ENCODE assay signal across 11 mouse cellular contexts in the genomic region with DNA sequence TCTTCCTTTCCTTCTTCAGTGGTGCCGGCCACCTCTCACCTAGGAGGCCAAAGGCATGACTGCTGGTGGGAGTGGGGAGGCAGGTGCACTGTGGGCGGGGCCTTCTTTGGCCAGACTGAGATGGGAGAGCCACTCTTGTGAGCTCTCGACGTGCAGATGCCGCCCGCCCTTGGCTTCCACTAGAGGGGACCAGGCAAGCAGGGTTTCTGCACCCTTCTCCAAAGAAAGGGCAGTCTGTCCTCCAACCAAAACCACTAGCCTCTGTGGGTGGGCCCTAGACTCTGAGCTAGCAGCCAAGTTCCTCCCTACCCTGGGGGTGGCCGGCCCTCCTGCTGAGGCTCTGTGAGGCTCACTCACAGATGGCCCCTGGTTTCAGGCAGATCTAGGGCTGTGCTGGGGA. TPM values are rescaled to one million over a fixed set of nuclear protein-coding genes. Genes with fewer than 3 reads are reported as not detected.
DNase-seq lines count a peak whose midpoint lies in the region; ATAC-seq and TF ChIP-seq lines count a peak whose summit lies in the region.
"Had no signal": no experiment of that assay in that cellular context is flagged by ENCODE, and none has a peak within 500 bp of the region (broad histone marks: within the 10 kb centered on the region; RNA-seq: fewer than 3 reads in every experiment).

No protein-coding gene starts in this region.

- no peaks in the 10 kb centered on the region for H3K27me3 ChIP-seq in heart, embryonic 10.5 days (ENCODE audit: insufficient read depth, poor library complexity, severe bottlenecking)
- no peaks in the 10 kb centered on the region for H3K27me3 ChIP-seq in cerebellum, adult 2 months (ENCODE audit: control insufficient read depth, insufficient read depth, low read length)
- no peaks in the 10 kb centered on the region for H3K27me3 ChIP-seq in heart, embryonic 12.5 days (replicated peaks)

- DNase-seq in heart, embryonic 10.5 days (ENCODE audit: low spot score) = no peak
- DNase-seq in heart, adult 9 months (ENCODE audit: low spot score in 2 of 2) = no peak
- peak; percentile 50 to 53 for DNase-seq in right cerebral cortex, postnatal 10 days (ENCODE audit: low spot score in 2 of 2)
- DNase-seq in right cerebral cortex, postnatal 14 days = no peak
- peak; percentile 43 for DNase-seq in lung, postnatal 14 days
- no peak for DNase-seq in cerebellum, adult 2 months
- DNase-seq in ovary, postnatal 10 days (ENCODE audit: low spot score) = no peak
- DNase-seq: adrenal gland, adult 8-10 months had no signal

- TF ChIP-seq CTCF in cerebellum, adult 2 months (IDR thresholded peaks at IDR 0.05; ENCODE audit: borderline replicate concordance, insufficient read depth, low read depth, low read length) = no peak

- peaks cover 30% of the 10 kb centered on the region for H3K4me1 ChIP-seq in heart, embryonic 10.5 days
- H3K4me1 ChIP-seq in cerebellum, adult 2 months (ENCODE audit: control insufficient read depth, insufficient read depth, low read length) = peaks cover 28% of the 10 kb centered on the region
- H3K4me1 ChIP-seq in heart, embryonic 12.5 days (replicated peaks) = peaks cover 17% of the 10 kb centered on the region

- peaks cover 88% of the 10 kb centered on the region for H3K36me3 ChIP-seq in heart, embryonic 10.5 days
- H3K36me3 ChIP-seq in heart, embryonic 12.5 days = peaks cover 82% of the 10 kb centered on the region

- no peaks in the 10 kb centered on the region; the same call in 1 of the 2 replicates for H3K9me3 ChIP-seq in heart, embryonic 10.5 days
- H3K9me3 ChIP-seq in heart, embryonic 12.5 days (replicated peaks) = 0 out of 2 replicates have a peak, but pooled peaks cover 4% of the 10 kb centered on the region

- TF ChIP-seq POLR2A in cerebellum, adult 2 months (IDR thresholded peaks at IDR 0.05; ENCODE audit: borderline replicate concordance, insufficient read depth, low read length) = no peak

- 90% methylated on average over 7 of the region's 7 CpGs for WGBS in heart, embryonic 10.5 days
- 60% methylated on average over 7 of the region's 7 CpGs for WGBS in cerebellum, adult 2 months
- WGBS in heart, embryonic 12.5 days = 77% methylated on average over 7 of the region's 7 CpGs

- ATAC-seq in heart, embryonic 12.5 days (ENCODE audit: insufficient number of reproducible peaks, low FRiP score) = no peak
- ATAC-seq: forebrain, embryonic 14.5 days had no signal

- no peak overlapping the region for H3K4me2 ChIP-seq in heart, embryonic 12.5 days

- no peak overlapping the region for H3K9ac ChIP-seq in heart, embryonic 12.5 days

- H3K4me3 ChIP-seq in heart, embryonic 10.5 days = no peak overlapping the region
- no peak overlapping the region for H3K4me3 ChIP-seq in cerebellum, adult 2 months (replicated peaks; ENCODE audit: insufficient read depth, low read depth, low read length)
- H3K4me3 ChIP-seq in heart, embryonic 12.5 days = no peak overlapping the region

- H3K27ac ChIP-seq in heart, embryonic 10.5 days = 0 out of 2 replicates have a peak overlapping the region, but pooled peaks have one; percentile 36
- H3K27ac ChIP-seq in cerebellum, adult 2 months (ENCODE audit: insufficient read depth, low read length) = no peak overlapping the region
- no peak overlapping the region for H3K27ac ChIP-seq in heart, embryonic 12.5 days (ENCODE audit: poor library complexity, severe bottlenecking)
- H3K27ac ChIP-seq: macrophage had no signal

RNA-seq across cellular contexts. Expression of gene Spata21, which starts 25.7 kb away (rescaled TPM):
- polyA plus RNA-seq in heart, embryonic 10.5 days (2016; fragmentation: Nextera tagmentation; extraction: Ambion mirVana) = 0.05 TPM in 1 of 2 replicates, not detected in the other
- 0.21 and 0.48 TPM in 2 replicates for polyA plus RNA-seq in cerebellum, adult 2 months (2012; rRNA removed)
- polyA plus RNA-seq in heart, embryonic 12.5 days (2016; fragmentation: Nextera tagmentation; extraction: Ambion mirVana) = not detected in 2 replicates
- polyA plus RNA-seq: macrophage had no signal

RNA-seq across cellular contexts. Expression of gene Szrd1, which starts 25.7 kb away (rescaled TPM):
- polyA plus RNA-seq in heart, embryonic 10.5 days (2016; fragmentation: Nextera tagmentation; extraction: Ambion mirVana) = 36.6 and 39.0 TPM in 2 replicates
- 29.2 and 29.9 TPM in 2 replicates for polyA plus RNA-seq in cerebellum, adult 2 months (2012; rRNA removed)
- 32.9 and 33.4 TPM in 2 replicates for polyA plus RNA-seq in heart, embryonic 12.5 days (2016; fragmentation: Nextera tagmentation; extraction: Ambion mirVana)

RNA-seq across cellular contexts. Expression of gene Fbxo42, which starts 33.9 kb away (rescaled TPM):
- 16.3 and 21.8 TPM in 2 replicates for polyA plus RNA-seq in heart, embryonic 10.5 days (2016; fragmentation: Nextera tagmentation; extraction: Ambion mirVana)
- 21.1 and 21.5 TPM in 2 replicates for polyA plus RNA-seq in cerebellum, adult 2 months (2012; rRNA removed)
- polyA plus RNA-seq in heart, embryonic 12.5 days (2016; fragmentation: Nextera tagmentation; extraction: Ambion mirVana) = 18.2 and 20.0 TPM in 2 replicates

RNA-seq across cellular contexts. Expression of gene Necap2, which starts 35.7 kb away (rescaled TPM):
- polyA plus RNA-seq in heart, embryonic 10.5 days (2016; fragmentation: Nextera tagmentation; extraction: Ambion mirVana) = 41.9 and 53.4 TPM in 2 replicates
- polyA plus RNA-seq in cerebellum, adult 2 months (2012; rRNA removed) = 66.3 and 68.7 TPM in 2 replicates
- 43.2 and 44.3 TPM in 2 replicates for polyA plus RNA-seq in heart, embryonic 12.5 days (2016; fragmentation: Nextera tagmentation; extraction: Ambion mirVana)

RNA-seq across cellular contexts. Expression of gene Crocc, which starts 53.5 kb away (rescaled TPM):
- polyA plus RNA-seq in heart, embryonic 10.5 days (2016; fragmentation: Nextera tagmentation; extraction: Ambion mirVana) = 4.7 and 6.4 TPM in 2 replicates
- 39.4 and 41.3 TPM in 2 replicates for polyA plus RNA-seq in cerebellum, adult 2 months (2012; rRNA removed)
- 6.3 and 6.7 TPM in 2 replicates for polyA plus RNA-seq in heart, embryonic 12.5 days (2016; fragmentation: Nextera tagmentation; extraction: Ambion mirVana)

Comparison
In these comparisons a context has a peak if more than half of its experiments do, and no peak if none do; other contexts are left out.
1. DNase-seq: peak in right cerebral cortex, postnatal 10 days (2 of 2) and lung, postnatal 14 days (single experiment); none in heart, embryonic 10.5 days (single experiment), heart, adult 9 months (0 of 2), right cerebral cortex, postnatal 14 days (single experiment), cerebellum, adult 2 months (0 of 2) and ovary, postnatal 10 days (single experiment).